Mouse (Mus musculus) small intestine, adult 2 months (tissue): Measurements from ENCODE around the gene Apol10b.
"Not testable (repeated sequence)": the region's sequence is repeated elsewhere in the genome, so short reads cannot be mapped to it uniquely, and the experiment has no call there.

Source experiments
- CTCF ChIP-seq: fragments of 200-500 bp; IDR thresholded peaks from 2 replicates; pipeline ENCODE4 v1.5.1; 2012; ENCODE audit warnings: low read depth, mild to moderate bottlenecking, control low read depth, inconsistent platforms, low read length, moderate library complexity, mixed read lengths; ENCODE audit not compliant: insufficient replicate concordance, insufficient read length; ENCODE audit errors: extremely low read depth
- POLR2A ChIP-seq: fragments of 200-500 bp; IDR thresholded peaks from 2 replicates; pipeline ENCODE4 v1.6.1; 2012; ENCODE audit warnings: low read depth, mild to moderate bottlenecking, control low read depth, inconsistent platforms, low read length, moderate library complexity

DNA sequence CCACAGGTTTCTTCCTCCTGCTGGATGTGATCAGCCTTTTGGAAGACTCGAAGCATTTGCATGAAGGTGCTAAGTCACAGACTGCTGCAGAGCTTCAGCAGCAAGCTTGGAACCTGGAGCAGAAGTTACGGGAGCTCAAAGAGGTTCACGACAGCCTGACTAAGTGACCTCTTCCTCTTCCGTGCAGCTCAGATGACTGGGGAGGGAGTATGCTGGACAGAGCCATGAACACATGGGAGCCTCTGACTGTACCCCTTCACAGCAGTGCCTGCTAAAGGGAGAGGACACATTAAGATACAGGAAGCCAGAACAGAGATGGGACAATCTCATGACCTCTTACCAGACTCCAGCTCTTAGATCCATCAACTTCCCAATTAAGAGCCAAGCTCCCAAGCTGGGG, 30.5 kb upstream of the Apol10b start:
- TF ChIP-seq POLR2A, CTCF: not testable (repeated sequence)
